Comparison of ENCODE assay signal across 8 mouse cellular contexts in the genomic region with DNA sequence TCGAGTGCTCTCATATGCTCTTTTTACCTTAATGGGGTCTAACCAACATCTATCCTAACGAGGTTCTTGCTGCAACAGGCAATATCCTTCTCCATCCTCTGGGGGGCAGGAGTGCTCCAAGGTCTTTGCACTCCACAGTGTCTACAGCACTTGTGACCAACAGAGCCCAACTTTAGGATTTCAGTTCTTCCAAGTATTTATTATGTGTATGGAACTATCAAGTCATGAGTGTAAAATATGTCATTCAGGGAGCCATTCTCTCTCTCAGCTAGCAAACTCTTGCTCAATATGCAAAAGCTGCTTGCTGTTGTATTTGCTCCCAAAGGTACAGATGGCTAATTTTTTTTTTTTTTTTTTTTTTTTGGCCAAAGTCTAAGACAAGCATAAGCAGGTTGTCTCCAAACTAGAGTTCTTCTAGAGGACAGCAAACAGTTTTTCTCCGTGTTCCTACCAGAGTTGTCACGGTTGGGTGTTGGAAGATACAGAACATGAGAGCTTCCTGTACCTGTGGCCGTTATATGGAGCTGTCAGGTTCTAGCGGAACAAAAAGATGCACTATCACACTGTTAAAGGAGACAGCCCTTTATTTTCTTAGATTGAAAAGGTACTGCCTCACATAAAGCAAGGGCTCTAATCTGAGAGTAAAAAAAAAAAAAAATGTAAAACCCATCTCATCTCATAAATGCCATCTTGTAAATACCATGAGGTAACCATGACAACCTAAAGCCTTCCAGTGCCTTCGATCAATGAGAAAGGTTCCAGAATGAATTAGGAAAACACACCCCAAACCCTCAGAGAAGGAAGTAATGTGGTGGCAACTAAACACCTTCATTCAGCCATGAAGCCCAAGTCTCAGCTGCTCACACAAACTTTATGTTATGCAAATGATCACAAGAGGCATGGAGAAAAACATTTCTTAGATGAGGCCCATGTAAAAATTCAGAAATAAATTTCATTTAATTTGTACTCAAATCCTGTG. TPM values are rescaled to one million over a fixed set of nuclear protein-coding genes. Genes with fewer than 3 reads are reported as not detected.
DNase-seq lines count a peak whose midpoint lies in the region; ATAC-seq lines count a peak whose summit lies in the region.

No protein-coding gene starts in this region.

- no peaks in the 10 kb centered on the region for H3K9me3 ChIP-seq in forebrain, embryonic 10.5 days
- H3K9me3 ChIP-seq in lung, embryonic 15.5 days: no peaks in the 10 kb centered on the region

- intact Hi-C loops in heart, postnatal 25 days (cut with DNase I): loop anchor here (1.0 to 5.0 kb wide), 3 partner anchors 47 to 367 kb away; no protein-coding TSS in a partner anchor

- peaks cover 13% of the 10 kb centered on the region for H3K4me1 ChIP-seq in forebrain, embryonic 10.5 days
- no peaks in the 10 kb centered on the region for H3K4me1 ChIP-seq in lung, embryonic 15.5 days

- WGBS in forebrain, embryonic 10.5 days: 58% methylated on average over 7 of the region's 7 CpGs
- 51% methylated on average over 7 of the region's 7 CpGs for WGBS in lung, embryonic 15.5 days

- H3K27ac ChIP-seq in forebrain, embryonic 10.5 days: no peak overlapping the region
- no peak overlapping the region for H3K27ac ChIP-seq in lung, embryonic 15.5 days

- no peak overlapping the region for H3K9ac ChIP-seq in lung, embryonic 15.5 days

- no peak overlapping the region for H3K4me2 ChIP-seq in lung, embryonic 15.5 days

- H3K27me3 ChIP-seq in forebrain, embryonic 10.5 days (ENCODE audit: poor library complexity, severe bottlenecking): no peaks in the 10 kb centered on the region
- H3K27me3 ChIP-seq in lung, embryonic 15.5 days: no peaks in the 10 kb centered on the region

- H3K36me3 ChIP-seq in forebrain, embryonic 10.5 days (replicated peaks): peaks cover 35% of the 10 kb centered on the region
- H3K36me3 ChIP-seq in lung, embryonic 15.5 days: 0 out of 2 replicates have a peak, but pooled peaks cover 5% of the 10 kb centered on the region

- peak; percentile 74; the same call in 1 of the 2 replicates for ATAC-seq in lung, embryonic 15.5 days (ENCODE audit: borderline replicate concordance, extremely low read depth, low FRiP score, low TSS enrichment)

- peak; percentile 86 for DNase-seq in ES-CJ7 (ENCODE audit: low read depth, low spot score)
- DNase-seq in brain, embryonic 18.5 days (ENCODE audit: low read depth, low spot score): peak; percentile 49
- peak; percentile 64 for DNase-seq in forebrain, embryonic 10.5 days (ENCODE audit: extremely low spot score, low spot score)
- peak; percentile 20 for DNase-seq in heart, postnatal 25 days (ENCODE audit: low spot score)
- DNase-seq in kidney, postnatal 36 days: peak; percentile 80 to 90
- DNase-seq in ovary, postnatal 10 days (ENCODE audit: low spot score): peak; percentile 21
- peak; percentile 30 to 40 for DNase-seq in thymus, adult 18-20 months

- no peak overlapping the region for H3K4me3 ChIP-seq in forebrain, embryonic 10.5 days
- no peak overlapping the region for H3K4me3 ChIP-seq in lung, embryonic 15.5 days

RNA-seq across cellular contexts. Expression of gene Gm6525, which starts 1.7 kb away (rescaled TPM):
- 0.87 and 1.5 TPM in 2 replicates for polyA plus RNA-seq in forebrain, embryonic 10.5 days (2016; fragmentation: Nextera tagmentation; extraction: Ambion mirVana)
- not detected for total RNA-seq in heart, postnatal 25 days (2021)
- 0.52 and 0.67 TPM in 2 replicates for polyA plus RNA-seq in lung, embryonic 15.5 days (2015; fragmentation: Nextera tagmentation; extraction: Ambion mirVana)

RNA-seq across cellular contexts. Expression of gene Mnd1, which starts 20.0 kb away (rescaled TPM):
- polyA plus RNA-seq in forebrain, embryonic 10.5 days (2016; fragmentation: Nextera tagmentation; extraction: Ambion mirVana): 14.7 and 15.3 TPM in 2 replicates
- total RNA-seq in heart, postnatal 25 days (2021): 1 to 10 TPM; 3.2 to 4.2 TPM
- polyA plus RNA-seq in lung, embryonic 15.5 days (2015; fragmentation: Nextera tagmentation; extraction: Ambion mirVana): 13.0 and 13.7 TPM in 2 replicates

Comparison
In these comparisons a context has a peak if more than half of its experiments do, and no peak if none do; other contexts are left out.
1. DNase-seq: peak in every context shown above with its lines; median percentile 86 in ES-CJ7; 85 in kidney, postnatal 36 days; 64 in forebrain, embryonic 10.5 days; 49 in brain, embryonic 18.5 days; 35 in thymus, adult 18-20 months; 21 in ovary, postnatal 10 days; 20 in heart, postnatal 25 days.